Mouse (Mus musculus) testis, adult 2 months (tissue): ENCODE results near the gene Zfp617. TPM values are rescaled to one million over a fixed set of nuclear protein-coding genes. Genes with fewer than 3 reads are reported as not detected.

Experiments used
- H3K27ac ChIP-seq: fragments of 200-500 bp; 2 replicates; pipeline ENCODE4 v1.5.1; 2012; ENCODE audit warnings: low read depth, low read length; ENCODE audit not compliant: control insufficient read depth, insufficient read depth
- H3K27me3 ChIP-seq: fragments of 200-500 bp; 2 replicates; pipeline ENCODE4 v1.6.1; 2012; ENCODE audit warnings: mild to moderate bottlenecking, low read length, moderate library complexity; ENCODE audit not compliant: control insufficient read depth, insufficient read depth
- H3K36me3 ChIP-seq: fragments of 200-500 bp; 2 replicates; pipeline ENCODE4 v1.6.1; 2012; ENCODE audit warnings: mild to moderate bottlenecking, low read length; ENCODE audit not compliant: control insufficient read depth, insufficient read depth
- H3K4me1 ChIP-seq: fragments of 200-500 bp; 2 replicates; pipeline ENCODE4 v1.6.1; 2012; ENCODE audit warnings: low read length; ENCODE audit not compliant: control insufficient read depth, insufficient read depth
- H3K4me3 ChIP-seq: fragments of 200-500 bp; 2 replicates; pipeline ENCODE4 v1.5.1; 2012; ENCODE audit warnings: low read depth, mild to moderate bottlenecking, low read length, moderate library complexity, mixed read lengths; ENCODE audit not compliant: control insufficient read depth
- CTCF ChIP-seq: fragments of 200-500 bp; IDR thresholded peaks from 2 replicates; pipeline ENCODE4 v1.5.1; 2012; ENCODE audit warnings: low read depth, mild to moderate bottlenecking, inconsistent platforms, low read length, moderate library complexity; ENCODE audit not compliant: control insufficient read depth, insufficient read depth, insufficient replicate concordance
- POLR2A ChIP-seq: fragments of 200-500 bp; IDR thresholded peaks from 2 replicates; pipeline ENCODE4 v1.6.1; 2012; ENCODE audit warnings: low read depth, mild to moderate bottlenecking, inconsistent platforms, low read length, moderate library complexity; ENCODE audit not compliant: control insufficient read depth
- polyA plus RNA-seq: library from polyadenylated mRNA; depleted of rRNA; stranded (reverse); fragments of >200 nt; gene quantifications from 2 replicates; pipeline ENCODE4 v1.2.3, GENCODE M21; 2012; rRNA removed

Gene Zfp617
- polyA plus RNA-seq, 1 experiment: 2.5 TPM

- H3K36me3 ChIP-seq: no peaks in the 10 kb centered on the region
- TF ChIP-seq POLR2A (no peak), CTCF (no peak)
- no peaks in the 10 kb centered on the region for H3K4me1 ChIP-seq
- H3K4me3 ChIP-seq: no peak overlapping the region
- no peaks in the 10 kb centered on the region for H3K27me3 ChIP-seq
- H3K27ac ChIP-seq: no peak overlapping the region
Measured at GRCm38 (mm10) chr8:71971945-71972344, 63.5 kb downstream of the Zfp617 start.

- no peak overlapping the region for H3K27ac ChIP-seq
- H3K27me3 ChIP-seq: no peaks in the 10 kb centered on the region
- no peaks in the 10 kb centered on the region for H3K36me3 ChIP-seq
- TF ChIP-seq POLR2A (no peak), CTCF (no peak)
- H3K4me3 ChIP-seq: no peak overlapping the region
- no peaks in the 10 kb centered on the region for H3K4me1 ChIP-seq
Measured at GRCm38 (mm10) chr8:71974211-71974610, 65.8 kb downstream of the Zfp617 start.

GRCm38 (mm10) chr8:71981032-71981431 lies 72.6 kb downstream of the Zfp617 start:
- H3K27ac ChIP-seq: no peak overlapping the region
- H3K4me3 ChIP-seq: no peak overlapping the region
- H3K4me1 ChIP-seq: no peaks in the 10 kb centered on the region
- no peak for TF ChIP-seq CTCF
- no peak for TF ChIP-seq POLR2A
- H3K27me3 ChIP-seq: no peaks in the 10 kb centered on the region
- H3K36me3 ChIP-seq: no peaks in the 10 kb centered on the region

- H3K4me3 ChIP-seq: no peak overlapping the region
- no peaks in the 10 kb centered on the region for H3K4me1 ChIP-seq
- H3K27me3 ChIP-seq: no peaks in the 10 kb centered on the region
- TF ChIP-seq CTCF (no peak), POLR2A (no peak)
- H3K27ac ChIP-seq: no peak overlapping the region
- H3K36me3 ChIP-seq: no peaks in the 10 kb centered on the region
Measured at GRCm38 (mm10) chr8:71981456-71981855, 73.0 kb downstream of the Zfp617 start.

Other genes with a start within 250 kb of the Zfp617 start
- gene Unc13a, start 236.9 kb upstream of the Zfp617 start, polyA plus RNA-seq: 0.28 and 0.33 TPM in 2 replicates
- gene Jak3, start 232.3 kb upstream of the Zfp617 start, polyA plus RNA-seq: 6.6 and 8.4 TPM in 2 replicates
- 4,712 and 6,097 TPM in 2 replicates for gene Insl3, start 219.4 kb upstream of the Zfp617 start, polyA plus RNA-seq
- gene B3gnt3, start 206.8 kb upstream of the Zfp617 start, polyA plus RNA-seq: 0.17 and 0.23 TPM in 2 replicates
- gene Fcho1, start 182.9 kb upstream of the Zfp617 start, polyA plus RNA-seq: 2.2 and 2.9 TPM in 2 replicates
- gene Zfp709, start 26.6 kb upstream of the Zfp617 start, polyA plus RNA-seq: 0.25 and 0.29 TPM in 2 replicates
- 0.25 and 0.28 TPM in 2 replicates for gene Zfp882, start within 50 bp of the Zfp617 start, polyA plus RNA-seq
- 3.4 TPM in 2 replicates for gene Zfp961, start 42.4 kb downstream of the Zfp617 start, polyA plus RNA-seq
- gene Cyp4f18, start 101.0 kb downstream of the Zfp617 start, polyA plus RNA-seq: 0.09 and 0.24 TPM in 2 replicates
- gene Olfr372, start 132.6 kb downstream of the Zfp617 start, polyA plus RNA-seq: not detected in 2 replicates
- gene Olfr373, start 174.5 kb downstream of the Zfp617 start, polyA plus RNA-seq: not detected in 2 replicates
- gene Olfr374, start 198.4 kb downstream of the Zfp617 start, polyA plus RNA-seq: not detected in 2 replicates
- 4.6 and 5.5 TPM in 2 replicates for gene Tpm4, start 226.3 kb downstream of the Zfp617 start, polyA plus RNA-seq